Mouse (Mus musculus): Measurements from ENCODE around the gene Olfr1370. TPM values are rescaled to one million over a fixed set of nuclear protein-coding genes. Genes with fewer than 3 reads are reported as not detected.
"Not testable (repeated sequence)": the region's sequence is repeated elsewhere in the genome, so short reads cannot be mapped to it uniquely, and the experiment has no call there.

The Olfr1370 gene
- not detected for total RNA-seq (2021)
- long read RNA-seq, experiment 1: 0 reads
- long read RNA-seq, experiment 2: 0 reads

DNA sequence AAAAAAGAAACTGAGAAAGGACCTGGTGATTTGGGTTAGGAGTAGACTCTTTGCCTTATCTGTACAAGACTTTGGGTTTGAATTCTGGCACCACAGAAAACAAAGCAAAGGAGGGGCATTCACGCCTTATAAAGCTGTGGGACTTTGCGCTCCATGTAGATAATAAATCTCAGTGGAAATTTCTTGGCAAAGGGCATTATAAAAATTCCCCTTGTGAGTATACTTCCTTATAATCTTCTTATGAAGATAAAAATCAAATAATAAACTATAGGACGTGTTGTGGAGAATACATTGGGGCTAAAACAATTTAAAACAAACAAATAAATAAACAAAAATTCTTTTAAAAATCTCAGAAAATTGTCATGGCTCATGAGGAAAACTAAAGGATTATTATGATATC lies at the start of gene Olfr1370:
Olfr1370 (minus strand) TSS at position 101 of the 400 bp plus-strand sequence.
- DNase-seq: no peak

DNA sequence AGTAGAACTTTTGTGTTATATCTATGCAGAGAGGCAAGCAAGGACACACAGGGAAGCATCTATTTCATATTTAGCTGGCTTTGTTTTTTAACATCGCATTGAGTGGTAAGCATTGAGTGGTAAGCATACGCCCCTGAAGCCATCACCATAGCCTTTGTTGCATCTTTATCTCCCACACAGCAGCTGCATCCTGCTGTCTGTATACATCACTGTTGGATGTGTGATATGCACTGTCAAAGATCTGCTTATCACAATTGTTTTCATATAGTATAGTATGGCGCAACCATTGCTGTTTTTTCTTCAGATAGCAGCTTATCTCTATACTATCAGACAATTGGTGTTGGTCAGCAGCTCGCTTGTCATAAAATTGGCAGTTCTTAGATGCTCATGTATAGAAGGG lies 39.4 kb upstream of the Olfr1370 start:
- intact Hi-C loops (cut with DNase I): no loop called here
- DNase-seq: no peak

More for the DNA sequence above, at the start of gene Olfr1370:
- intact Hi-C loops (cut with DNase I): no loop called here

DNA sequence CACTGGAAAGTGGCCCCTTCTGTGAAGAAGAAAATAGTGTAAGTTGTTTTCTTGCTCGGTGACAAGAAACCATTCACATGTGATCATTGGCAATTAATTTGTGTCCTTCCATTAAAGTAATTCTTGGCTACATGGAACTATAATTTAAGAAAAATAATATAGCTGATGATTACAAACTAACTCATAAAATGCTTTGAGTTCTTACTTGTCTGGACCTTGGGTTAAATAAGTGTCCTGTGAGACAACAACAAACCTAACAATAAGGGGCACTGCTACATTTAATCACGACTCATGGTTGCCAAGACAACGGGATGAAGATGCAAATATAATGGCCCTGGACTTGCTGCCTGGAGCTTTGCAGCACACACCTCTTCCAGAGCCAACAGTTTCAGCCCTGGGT lies 36.4 kb upstream of the Olfr1370 start, which contains the start of gene Olfr1369-ps1:
Olfr1369-ps1 (plus strand) TSS at position 301 of the 400 bp plus-strand sequence.
- intact Hi-C loops (cut with DNase I); DNase-seq: not testable (repeated sequence)

DNA sequence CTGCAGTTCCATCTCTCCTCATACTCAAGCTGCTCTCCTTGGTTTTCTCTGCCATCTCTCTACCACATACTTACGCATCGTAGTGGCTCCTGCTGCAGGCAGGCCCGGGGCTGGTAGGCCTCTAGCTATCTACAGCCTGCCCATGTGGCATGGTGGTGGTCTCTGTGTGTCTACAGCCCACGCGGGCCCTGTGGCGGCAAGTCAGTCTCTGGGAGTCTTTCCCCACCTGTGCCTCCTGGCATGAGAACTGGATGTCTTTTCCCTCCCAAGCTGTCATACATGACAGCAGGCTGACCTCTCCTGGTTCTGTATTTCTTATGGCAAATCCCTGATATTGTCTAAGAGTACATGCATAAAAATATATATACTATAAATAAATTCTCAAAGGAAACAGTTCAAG lies 35.7 kb upstream of the Olfr1370 start:
- DNase-seq: no peak
- intact Hi-C loops (cut with DNase I): no loop called here

DNA sequence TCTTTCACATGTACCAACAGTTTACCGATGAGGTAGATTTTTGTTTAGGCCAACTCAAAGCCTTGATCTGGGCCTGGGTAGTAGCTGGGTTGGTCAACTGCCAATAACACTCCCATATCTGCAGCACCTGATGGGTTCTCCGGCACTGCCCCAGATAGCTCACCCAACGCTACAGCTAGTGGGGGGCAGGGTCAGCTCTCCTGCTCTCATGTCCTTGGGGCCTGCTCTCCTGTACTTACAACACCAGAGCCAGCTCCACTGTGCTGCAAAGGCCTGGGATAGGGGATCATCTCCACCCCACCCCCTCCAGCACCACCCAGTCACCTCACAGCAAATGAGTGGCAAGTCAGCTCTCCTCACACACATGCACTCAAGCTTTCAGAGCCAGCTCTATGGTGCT lies 35.0 kb upstream of the Olfr1370 start:
- no peak for DNase-seq
- intact Hi-C loops (cut with DNase I): no loop called here

DNA sequence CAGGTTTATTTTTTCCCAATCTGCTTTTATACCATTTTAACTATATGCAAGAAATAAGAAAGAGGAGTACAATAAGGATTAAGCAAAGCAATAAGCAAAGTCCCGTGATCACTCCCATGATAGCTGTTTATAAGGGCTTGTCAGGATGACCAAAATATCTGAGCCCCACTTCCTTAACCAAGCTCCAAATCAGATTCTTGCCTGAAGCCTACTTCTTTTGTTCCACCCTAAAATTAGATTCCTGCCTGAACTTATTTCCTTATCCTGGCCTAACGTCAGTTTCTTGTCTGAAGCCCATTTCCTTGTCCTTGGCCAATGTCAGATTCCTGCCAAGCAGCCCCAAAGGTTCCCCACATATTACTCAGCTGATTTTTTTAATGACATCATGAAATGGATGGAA lies 7.9 kb upstream of the Olfr1370 start:
- DNase-seq: no peak
- intact Hi-C loops (cut with DNase I): no loop called here

DNA sequence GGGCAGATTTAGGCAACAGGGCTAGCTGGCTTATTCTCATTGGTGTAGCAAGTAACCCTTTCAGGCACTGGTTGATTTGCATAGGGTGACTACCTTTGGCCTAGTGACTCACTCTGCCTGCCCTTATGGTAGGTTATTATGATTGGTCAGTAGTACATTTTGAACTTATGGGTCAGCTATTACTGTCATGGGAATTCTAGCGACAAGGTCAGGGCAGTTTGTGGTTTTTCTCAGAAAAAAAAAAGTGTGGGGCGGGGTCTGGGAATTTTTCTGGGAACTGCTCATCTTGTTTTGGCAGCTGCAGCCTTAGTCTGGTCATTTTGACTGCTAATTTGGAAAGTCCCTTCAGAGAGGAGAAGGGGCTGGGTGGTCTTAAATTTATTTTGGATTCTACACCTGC lies 8.7 kb downstream of the Olfr1370 start:
- intact Hi-C loops (cut with DNase I): no loop called here
- DNase-seq: no peak

DNA sequence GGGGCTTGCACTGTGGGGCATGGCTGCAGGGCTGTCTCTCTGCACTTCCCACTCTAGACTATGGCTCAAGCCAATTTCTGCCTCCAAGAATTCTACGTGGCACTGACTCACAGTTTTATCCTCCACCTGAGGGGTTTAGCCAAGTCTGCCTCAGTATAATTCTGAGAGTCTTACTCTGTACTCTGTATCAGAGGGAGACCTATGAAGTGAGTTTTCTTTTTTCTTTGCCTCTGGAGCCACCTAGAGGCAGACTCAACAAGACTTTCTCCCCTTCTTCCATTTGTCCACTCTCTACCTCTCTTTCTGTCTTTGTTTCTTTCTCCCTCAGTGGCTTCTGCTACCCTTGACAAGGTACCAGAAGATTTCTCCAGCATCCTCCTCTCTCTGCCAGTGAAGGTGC lies 24.6 kb downstream of the Olfr1370 start:
- intact Hi-C loops (cut with DNase I): no loop called here
- no peak for DNase-seq

DNA sequence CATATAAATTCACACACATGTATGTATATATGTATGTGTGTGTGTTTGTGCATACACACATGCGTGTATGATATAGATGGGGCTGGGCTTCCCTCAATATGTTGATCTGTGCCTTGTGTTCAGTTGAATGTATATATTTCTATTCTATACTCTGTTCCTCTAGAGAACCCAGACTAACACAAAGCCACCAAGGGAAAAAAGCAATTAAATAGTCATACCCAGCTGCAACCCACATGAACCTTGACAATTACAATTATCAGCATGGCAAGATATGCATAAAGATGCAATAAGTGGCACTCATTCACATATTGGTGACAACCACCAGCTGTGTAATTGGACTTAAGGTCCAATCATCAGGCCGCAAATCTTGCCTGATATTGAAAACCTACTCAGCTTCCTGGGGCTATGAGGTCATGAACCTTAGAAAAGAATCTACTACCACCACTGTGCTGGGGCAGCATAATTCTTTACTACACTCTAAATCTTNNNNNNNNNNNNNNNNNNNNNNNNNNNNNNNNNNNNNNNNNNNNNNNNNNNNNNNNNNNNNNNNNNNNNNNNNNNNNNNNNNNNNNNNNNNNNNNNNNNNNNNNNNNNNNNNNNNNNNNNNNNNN lies 34.1 kb downstream of the Olfr1370 start:
- intact Hi-C loops (cut with DNase I): no loop called here
- DNase-seq: no peak

DNA sequence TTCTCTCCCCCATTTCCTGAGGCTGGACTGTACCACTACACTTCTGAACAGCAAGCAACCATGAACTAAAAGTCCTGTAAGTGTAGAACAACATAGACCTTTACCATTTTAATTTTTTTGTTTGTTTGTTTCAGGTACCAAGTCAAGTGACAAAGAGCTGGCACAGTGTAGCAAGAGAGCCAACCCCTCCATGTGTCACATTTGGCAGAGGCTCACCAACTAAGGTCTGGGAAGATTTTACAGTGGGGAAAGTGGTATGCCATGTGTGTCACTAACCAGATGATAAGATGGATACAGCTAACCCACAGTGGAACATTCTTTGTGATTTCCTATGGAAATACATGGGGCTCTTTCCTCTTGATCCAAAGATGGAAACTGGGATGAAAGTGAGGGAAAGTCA lies 38.8 kb downstream of the Olfr1370 start:
- DNase-seq: no peak
- intact Hi-C loops (cut with DNase I): no loop called here

DNA sequence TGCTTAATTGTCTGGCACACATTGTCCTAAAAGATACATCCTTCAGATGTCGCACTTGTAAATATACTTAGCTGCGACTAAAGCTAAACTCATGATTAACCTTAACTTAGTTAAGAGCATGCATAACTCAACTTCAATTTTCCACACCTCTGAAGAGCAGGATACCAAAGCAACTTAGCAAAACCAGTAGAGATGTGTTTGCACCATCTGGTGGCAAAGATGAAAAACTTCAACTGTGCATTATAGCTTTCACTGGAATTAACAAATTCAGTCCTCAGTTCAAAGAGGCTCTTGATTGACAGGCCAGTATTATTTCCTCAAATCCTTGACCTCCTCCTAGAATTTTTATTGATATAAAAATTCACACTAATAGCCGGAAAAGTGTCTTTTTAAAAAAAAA lies 39.7 kb downstream of the Olfr1370 start:
- intact Hi-C loops (cut with DNase I): no loop called here

DNA sequence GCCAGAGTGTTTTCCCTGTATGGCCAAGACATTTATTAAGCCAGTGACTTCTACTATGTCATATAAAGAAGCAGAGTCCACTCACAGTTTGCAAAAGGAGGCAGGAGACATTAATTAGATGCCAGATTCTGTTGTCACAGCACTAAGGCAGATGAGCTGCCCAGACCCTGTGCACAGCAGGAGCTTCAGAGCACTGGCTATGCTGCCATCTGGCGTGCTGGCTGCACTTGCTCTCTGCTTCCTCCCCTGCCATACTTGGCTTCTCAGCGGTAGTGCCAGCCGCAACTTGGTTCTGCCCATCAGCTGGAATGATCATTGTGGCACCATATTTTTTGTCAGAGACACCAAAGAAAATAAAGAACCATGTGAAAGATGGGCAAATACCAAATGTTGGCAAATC lies 41.6 kb downstream of the Olfr1370 start:
- intact Hi-C loops (cut with DNase I): no loop called here
- no peak for DNase-seq

More for the DNA sequence above, 39.7 kb downstream of the Olfr1370 start:
- DNase-seq: no peak

DNA sequence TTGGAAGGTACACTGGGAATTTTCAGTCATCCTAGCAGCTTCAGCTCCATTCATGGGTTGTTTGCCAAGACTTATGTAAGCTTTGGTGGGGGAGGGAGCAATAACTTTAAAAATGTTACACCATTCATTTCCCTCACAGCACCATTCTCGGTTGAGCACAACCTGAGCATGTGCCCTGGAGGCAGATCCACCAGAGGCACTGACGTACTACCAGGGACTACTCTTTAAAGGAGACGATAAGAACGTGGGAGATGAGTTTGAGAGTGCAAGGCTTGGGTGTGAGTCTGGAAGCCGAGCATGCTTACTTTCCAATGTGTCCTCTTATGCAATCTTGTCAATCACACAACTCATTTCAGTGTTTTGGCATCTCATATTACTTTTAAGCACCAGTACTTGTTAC lies 49.9 kb downstream of the Olfr1370 start:
- intact Hi-C loops (cut with DNase I): no loop called here
- no peak for DNase-seq

Other genes with a start within 250 kb of the Olfr1370 start
- not detected for gene Olfr1369-ps1, start 36.5 kb upstream of the Olfr1370 start, total RNA-seq (2021)
- not detected for gene Olfr263, start 54.7 kb upstream of the Olfr1370 start, total RNA-seq (2021)
- gene Olfr1368, start 70.9 kb upstream of the Olfr1370 start, total RNA-seq (2021): not detected
- 10 to 100 TPM; 19.8 to 20.7 TPM for gene Trim27, start 104.5 kb upstream of the Olfr1370 start, total RNA-seq (2021)
- gene Gpx5, start 217.8 kb upstream of the Olfr1370 start, total RNA-seq (2021): not detected
- gene Gpx6, start 237.2 kb upstream of the Olfr1370 start, total RNA-seq (2021): not detected